Mouse (Mus musculus) cerebellum, postnatal 14 days (tissue): ENCODE measurements around the gene Gigyf1.

Experiments
- DNase-seq, 2 experiments: peaks; one replicate each; pipeline ENCODE4 v3.0.0; 2021; ENCODE audit warnings: mixed read lengths in 2 of 2

The Gigyf1 gene

DNA sequence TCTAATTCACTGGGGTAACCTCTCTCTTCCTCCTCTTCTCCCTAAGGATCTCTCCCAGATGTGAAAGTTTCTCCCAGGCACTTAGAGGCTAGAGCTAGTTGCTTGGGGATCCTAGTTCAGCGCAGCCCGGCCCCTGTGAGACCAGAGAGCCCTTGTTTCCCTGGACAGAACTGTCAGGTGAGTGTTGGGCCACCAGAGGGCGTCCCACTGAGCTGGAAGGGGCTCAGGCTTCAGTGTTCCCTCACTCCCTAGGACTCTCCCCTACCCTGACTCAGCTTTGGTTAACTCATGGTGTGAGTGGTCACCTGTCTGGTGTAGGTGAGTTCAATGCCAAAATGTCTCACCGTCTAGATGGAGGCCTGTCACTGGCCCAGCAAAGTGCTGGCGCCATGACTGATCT is at the start of gene Gigyf1:
Gene Gigyf1, plus strand, starts transcription at position 113 of the 400 bp plus-strand sequence.
- peak in 1 of 2 experiments; percentile 74 for DNase-seq

DNA sequence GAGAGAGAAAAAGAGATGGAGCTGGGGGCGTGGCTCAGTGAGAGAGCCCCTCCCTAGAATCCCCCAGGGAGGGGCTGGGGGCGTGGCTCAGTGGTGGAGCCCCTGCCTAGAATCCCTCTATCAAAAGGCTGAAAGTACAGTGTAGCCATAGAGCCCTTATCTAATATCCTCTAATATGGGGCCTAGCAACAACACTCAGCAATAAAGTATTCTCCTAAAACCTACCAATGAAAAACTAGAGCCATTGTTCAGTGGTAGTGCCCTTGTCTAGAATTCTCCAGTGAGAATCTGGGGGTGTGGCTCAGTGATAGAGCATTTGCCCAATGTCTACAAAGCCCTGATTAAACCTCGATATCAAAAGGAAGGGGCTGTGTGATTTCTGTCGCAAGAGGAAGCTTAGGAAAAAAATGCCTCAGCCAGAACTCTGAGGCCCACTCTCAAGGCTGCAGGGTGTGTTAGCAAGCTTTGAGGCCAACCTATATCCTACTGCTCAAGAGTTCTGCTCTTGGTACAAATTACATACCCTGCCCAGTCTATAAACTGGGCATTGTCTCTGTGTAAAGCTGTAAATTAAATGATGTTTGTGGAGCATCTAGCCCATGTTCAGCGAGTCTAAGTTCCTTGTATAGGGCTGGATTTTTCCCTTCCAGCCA is 46.0 kb upstream of the Gigyf1 start:
- no peak for DNase-seq

DNA sequence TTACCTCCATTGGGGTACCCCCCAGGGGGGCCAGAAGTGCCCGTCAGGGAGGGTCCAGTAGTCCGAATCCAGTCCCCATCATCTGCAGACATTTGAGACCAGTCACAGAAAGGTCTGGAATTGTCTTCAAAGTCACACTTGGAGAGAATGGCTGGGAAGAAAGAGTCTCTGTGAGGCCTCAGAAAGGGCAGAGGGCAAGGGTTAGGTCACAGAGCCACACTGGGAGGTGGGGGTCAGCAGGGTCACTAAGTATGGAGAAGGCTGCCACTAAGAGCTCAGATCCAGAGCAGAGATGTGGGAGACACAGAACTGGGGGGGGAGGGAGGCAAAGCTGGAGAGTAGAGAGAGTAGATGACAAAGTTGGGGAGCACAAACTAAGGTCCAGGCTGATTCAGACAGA is 44.0 kb upstream of the Gigyf1 start:
- no peak for DNase-seq

DNA sequence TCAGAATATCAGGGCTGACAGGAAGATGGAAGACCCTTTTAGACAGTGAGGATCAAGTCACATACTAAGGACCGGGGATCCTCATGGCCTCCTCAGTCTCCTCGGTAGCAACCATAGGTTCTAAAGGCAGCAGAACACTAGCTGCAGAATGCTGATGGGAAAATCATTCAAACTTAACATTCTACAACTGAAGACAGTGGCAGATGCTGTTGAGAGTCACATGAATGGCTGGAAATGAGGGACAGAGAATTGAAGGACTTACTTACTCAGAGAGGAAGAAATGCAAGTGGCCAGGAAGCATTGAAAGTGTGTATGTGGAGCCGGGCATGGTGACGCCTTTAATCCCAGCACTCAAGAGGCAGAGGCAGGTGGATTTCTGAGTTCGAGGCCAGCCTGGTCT is 41.4 kb upstream of the Gigyf1 start, which contains the start of gene Zan:
Gene Zan, minus strand, starts transcription at position 101 of the 400 bp plus-strand sequence.
- DNase-seq: no peak

DNA sequence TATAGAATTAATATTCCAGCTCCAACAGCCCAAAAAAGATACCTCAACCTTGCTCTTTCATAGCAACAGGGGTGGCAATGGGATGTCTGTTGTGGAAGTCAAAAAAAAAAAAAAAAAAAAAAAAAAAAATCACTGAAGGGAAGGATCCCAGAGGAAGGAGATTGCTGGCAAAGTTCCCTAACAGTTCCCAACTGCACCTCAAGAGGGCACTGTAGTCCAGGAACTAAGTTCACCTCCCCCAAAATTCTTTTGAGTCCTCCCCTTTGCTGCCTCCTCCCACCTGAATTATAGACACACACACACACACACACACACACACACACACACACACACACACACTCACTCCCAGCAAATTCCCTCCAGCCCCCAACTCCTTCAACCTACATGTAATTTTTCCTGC is 37.2 kb upstream of the Gigyf1 start:
- DNase-seq: peak; percentile 91 to 96

DNA sequence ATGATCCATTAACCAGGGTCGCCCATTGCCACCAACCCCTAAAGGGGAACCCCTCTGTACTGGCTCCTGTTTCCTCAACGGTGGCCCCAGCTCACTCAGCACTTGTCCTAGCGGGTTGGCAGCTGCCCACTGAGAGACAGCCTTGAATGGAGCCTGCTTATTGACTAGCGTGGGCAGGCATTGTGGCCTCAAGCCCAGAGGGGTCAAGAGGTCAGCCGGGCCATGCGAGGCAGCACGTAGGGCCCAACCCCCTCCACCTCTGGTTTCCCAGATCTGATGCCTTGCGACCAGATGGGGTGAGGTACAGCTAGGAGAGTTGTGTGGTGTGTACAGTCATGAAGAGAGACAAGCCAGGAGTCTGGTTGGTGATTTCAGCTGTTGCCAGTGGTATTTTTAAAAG is 36.5 kb upstream of the Gigyf1 start:
- peak; percentile 16 to 49 for DNase-seq

DNA sequence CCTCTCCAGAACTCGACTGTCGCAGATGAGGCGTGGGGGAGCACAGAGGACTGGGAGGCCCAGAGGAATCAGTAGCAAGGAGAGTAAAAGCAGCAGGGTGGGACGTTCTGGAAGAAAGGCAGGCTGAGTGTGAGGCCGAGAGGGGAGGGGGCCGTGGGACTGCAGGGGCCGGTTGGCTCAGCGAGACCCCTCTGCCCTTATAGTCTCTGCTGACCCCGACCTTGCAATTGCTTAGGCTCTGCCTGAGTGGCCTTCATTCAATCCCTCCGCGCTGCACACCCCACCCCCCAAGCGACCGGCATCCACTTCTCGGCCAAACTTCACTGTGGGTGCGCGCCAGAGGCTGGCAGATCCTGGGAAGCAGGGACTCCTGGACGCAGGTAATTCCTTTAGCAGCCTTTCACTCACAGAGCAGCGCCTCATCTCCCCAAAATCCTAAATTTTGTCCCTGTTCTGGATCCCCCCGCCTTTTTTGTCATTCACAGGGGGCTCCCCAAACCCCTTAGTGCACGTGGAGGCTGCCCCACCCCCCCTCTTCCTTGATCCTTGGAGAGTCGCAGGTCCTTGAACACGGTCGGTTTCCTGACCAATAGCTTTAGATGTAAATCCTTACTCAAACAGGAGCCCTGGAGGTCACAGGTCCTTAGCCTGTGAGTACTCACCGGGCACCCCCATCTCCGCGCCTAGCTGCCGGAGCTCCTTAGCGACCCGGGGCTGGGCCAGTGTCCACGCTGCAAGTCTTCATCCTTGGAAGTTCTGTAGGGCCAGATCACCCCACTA is 33.1 kb upstream of the Gigyf1 start:
- no peak for DNase-seq

DNA sequence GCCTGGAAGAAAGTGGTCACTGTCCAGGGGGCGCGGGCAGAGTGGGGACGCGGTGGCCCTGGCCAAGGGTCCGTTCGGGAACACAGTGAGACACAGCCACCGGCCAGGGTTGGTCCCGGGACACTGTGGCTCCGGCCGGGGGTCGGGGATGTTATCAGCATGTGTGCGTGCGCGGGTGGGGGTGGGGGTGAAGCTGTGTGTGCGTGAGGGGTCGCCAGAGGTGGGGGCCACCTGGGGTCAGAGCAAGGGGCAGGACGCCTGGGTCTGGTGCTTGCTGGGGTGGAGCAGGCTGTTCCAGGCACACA is 32.5 kb upstream of the Gigyf1 start:
- DNase-seq: no peak

DNA sequence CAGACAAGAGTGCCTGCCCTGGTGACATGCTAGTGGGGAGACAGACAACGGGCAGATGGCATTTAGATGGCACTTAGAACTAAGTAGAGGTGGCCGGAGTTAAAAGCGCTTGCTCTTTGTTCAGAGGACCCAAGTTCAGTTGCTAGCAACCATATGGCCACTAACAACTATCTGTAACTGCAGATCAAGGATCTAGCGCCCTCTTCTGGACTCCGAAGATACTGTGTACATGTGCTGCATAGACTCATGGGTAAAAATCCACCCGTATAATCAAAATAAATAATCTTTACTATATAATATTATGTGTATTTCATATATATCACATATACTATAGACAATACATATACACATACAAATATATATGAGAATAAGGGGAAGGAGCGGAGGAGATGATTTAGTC is 30.7 kb upstream of the Gigyf1 start:
- peak in 1 of 2 experiments; percentile 45 for DNase-seq

DNA sequence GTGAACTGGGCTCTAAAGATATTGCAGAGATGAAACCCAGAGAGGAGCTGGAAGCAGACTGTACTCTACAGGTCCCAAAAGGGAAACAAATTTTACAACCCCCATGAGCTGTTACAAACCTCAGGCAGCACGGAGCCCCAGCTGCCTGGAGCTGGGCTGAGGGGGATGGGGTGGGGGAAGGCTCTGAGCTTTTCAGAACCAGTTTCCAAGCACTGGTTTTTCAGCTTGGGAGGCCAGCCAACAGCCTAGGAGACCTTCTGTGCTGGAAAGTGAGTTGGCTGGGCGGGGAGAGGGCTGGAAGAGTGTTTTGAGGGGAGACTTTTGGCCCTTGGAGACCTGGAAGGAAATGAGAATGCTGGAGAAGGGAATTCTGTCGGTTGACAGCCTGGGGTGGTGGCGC is 26.8 kb upstream of the Gigyf1 start:
- DNase-seq: peak; percentile 47 to 62

DNA sequence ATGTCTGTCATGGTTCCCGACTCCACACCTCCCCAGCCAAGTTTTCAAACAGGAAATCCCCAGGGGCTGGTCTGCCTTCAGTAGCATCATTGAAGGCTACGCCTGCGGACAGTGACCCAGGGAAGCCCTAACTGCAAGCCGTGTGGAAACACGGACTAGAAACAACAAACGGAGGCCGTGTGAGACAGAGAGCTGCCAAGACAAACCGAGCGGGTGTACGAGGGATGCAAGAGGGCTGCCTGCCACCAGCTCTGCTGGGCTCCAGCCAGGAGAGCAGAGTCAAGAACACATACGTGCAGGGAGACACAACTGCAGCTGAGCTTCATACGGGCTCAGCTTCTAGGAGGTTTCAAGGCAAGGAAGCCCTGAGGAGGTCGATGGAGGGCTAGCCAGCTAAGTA is 24.5 kb upstream of the Gigyf1 start:
- DNase-seq: peak; percentile 27 to 46

DNA sequence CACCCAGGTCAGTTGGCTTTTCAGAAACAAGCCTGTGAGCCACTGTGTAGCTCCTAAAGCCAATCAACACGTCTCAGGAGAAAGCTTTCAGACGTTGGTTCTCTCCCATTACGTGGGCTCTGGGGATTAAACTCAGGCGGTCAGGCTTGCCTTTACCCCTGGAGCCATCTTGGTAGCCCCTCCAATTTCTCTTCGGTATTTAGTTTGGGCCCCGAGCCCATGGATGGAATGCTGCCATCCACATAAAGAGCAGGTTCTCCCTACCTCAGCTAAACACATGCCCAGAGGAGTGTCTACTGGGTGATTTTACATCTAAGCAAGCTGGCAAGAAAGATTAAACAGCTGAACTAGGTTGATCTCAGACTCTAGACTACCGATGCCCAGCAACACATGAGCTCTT is 18.2 kb upstream of the Gigyf1 start:
- DNase-seq: no peak

DNA sequence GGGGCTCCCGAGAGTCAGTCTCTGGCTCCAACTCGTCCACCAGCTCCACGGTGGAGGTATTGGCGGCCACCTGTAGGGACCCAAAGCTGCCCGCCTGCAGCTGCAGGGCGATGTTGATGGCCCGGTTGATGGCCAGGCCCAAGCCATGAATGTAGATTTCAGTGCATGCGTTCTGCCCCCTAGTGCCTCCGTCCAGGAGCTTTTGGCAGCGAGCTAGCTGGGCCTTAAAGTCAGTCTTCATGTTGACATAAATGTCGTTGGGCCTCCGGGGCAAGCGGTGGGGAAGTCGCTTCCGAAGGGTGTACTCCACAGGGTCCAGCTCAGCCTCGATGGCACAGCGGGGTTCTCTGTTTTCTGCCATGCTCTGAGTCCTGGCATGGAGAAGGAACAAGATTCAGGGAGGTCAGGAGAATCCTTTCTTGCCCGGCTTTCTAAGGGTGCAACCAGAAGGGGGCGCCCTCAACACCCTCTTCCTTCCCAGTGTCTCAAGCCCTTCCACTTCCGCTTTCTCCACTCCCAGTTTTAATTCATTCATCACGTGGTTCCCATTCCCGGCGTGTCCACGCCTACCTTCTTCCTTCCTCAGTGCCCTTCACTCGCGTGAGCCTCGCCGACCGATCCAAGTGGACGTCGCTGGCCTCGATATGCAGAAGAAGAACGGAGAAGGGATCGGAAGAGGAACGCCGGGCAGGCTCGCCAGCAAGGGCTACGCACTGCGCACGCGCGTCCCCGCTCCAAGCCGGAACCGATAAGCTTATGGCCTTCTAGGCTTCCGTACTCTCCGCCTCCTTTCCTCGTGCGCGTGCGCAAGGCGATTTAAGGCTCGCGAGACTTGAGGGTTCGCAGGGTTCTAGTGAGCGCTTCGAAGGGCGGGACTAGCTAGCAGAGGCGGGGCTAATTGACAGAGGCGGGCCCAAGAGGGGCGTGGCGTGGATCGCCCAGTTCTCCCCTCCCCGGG is 16.4 kb upstream of the Gigyf1 start, which contains the start of gene Pop7:
Gene Pop7, minus strand, starts transcription at position 810 of the 958 bp plus-strand sequence.
- DNase-seq: peak; percentile 99 to 100

DNA sequence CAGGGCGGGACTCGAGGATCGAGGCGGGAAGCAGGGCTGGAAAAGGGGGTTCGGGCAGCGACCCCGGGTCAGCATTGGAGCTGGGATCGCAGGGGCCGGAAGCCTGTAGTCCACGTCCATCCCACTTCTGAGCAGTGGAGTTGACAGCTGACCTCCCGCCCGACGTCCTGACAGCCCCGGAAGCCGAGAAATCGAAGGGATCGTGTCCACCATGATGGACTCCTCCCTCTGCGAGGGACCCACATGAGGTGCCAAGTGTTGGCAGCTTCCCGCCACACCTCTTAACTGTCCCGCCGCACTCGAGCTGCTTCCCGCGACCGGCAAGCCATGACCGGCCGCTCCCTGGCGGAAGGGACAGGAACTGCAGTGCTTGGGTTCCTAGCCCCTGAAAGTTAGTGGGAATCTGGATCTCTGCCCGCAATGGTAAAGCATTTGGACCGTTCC is 15.7 kb upstream of the Gigyf1 start:
- DNase-seq: peak; percentile 90 to 93

DNA sequence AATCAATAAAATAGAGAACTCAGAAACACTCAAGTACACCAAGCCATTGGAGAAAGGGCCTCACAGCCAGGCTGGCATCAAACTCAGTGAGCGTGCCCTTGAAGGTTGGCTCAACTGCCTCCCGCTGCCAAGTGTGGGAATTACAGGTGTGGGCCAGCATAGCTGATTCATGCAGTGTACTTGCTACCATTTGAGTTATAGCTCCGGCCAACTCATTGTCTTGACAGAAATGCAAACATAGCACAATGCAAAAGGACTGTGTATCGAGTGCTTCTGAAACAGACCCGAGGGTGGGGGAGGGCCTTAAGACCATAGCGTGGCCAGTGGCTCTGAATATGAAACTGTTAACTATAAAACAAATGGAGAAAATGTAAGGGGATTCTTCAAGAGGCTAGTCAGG is 14.3 kb upstream of the Gigyf1 start:
- DNase-seq: peak in 1 of 2 experiments; percentile 45

DNA sequence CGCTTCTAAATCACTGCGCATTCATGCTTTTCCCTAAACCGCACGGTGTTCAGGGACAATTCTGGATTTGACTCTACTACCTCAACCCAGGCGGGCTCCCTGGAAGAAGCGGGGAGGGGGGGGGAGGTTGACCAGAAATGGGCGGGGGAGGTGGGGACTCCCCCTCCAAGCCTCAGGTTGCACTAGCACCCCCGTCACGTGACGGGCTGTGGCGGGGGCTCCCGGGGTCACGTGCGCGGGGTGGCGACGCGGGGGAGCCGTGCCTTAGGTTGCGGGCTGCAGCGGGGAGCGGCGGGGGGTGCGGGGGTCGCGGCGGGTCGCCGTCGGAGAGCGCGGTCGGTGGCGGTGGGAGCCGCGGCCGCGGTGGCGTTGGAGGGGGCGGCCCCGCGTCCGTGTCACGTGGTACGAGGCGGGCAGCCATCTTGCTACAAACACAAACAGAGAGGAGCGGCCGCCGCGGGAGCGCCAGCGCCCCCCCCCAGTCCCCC is 8.3 kb upstream of the Gigyf1 start:
- peak; percentile 87 to 89 for DNase-seq

DNA sequence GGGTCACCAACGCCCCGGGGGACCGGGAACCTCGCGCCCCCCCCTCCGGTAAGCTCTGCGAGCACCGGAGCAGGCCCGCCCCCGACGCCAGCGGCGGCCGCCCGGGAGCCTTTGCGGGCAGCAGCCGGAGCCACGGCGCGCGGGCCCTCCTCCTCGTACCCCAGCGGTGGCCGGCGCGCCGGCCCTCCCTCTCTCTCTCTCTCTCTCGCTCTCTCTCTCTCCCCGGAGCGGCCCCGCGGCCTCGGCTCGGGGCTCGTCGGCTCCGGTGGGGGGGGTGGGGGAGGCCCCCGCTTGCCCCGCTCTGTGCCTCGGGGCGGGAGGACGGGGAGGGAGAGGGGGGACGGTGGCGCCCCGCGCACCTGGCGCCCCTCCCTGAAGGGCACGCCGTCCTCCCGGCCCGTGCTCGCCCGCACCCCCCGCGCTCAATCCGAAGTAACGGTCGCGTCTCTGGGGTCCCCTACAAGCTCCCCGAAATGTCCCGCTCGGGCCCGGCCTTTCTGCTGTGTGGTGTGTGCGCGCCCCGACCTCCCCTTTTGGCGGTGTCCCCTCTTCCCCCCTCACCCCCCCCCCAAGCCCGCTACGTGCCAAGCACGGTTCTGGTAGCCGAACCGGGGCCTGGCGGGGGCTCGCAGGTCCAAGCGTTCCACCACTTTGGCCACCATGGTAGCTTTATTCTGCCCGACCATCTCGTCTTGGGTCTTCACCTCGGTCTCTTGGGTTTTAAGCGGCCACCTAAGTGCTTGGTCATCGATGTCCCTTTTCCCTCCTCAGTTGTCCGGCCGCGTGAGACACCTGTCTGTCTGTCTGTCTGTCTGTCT is 7.6 kb upstream of the Gigyf1 start:
- DNase-seq: peak in 1 of 2 experiments; percentile 58

DNA sequence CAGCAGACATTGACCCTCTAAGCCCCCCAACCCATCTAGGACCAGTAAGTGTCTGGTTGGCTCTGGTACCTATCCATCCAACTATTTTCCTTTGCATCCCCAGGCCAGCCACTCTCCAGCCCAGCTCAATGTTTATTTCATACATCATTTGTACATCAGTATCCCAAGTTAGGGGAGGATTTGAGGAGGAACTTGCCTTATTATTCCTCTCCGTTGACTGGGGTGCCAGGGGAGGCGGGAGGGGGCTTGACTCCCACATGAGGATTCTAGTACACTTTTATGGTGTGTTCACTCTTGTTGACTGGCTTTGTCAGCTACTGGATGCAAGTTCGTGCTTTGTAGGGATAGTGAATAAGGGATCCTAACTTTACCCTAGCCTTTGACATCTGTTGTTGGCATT is 6.6 kb upstream of the Gigyf1 start:
- no peak for DNase-seq

DNA sequence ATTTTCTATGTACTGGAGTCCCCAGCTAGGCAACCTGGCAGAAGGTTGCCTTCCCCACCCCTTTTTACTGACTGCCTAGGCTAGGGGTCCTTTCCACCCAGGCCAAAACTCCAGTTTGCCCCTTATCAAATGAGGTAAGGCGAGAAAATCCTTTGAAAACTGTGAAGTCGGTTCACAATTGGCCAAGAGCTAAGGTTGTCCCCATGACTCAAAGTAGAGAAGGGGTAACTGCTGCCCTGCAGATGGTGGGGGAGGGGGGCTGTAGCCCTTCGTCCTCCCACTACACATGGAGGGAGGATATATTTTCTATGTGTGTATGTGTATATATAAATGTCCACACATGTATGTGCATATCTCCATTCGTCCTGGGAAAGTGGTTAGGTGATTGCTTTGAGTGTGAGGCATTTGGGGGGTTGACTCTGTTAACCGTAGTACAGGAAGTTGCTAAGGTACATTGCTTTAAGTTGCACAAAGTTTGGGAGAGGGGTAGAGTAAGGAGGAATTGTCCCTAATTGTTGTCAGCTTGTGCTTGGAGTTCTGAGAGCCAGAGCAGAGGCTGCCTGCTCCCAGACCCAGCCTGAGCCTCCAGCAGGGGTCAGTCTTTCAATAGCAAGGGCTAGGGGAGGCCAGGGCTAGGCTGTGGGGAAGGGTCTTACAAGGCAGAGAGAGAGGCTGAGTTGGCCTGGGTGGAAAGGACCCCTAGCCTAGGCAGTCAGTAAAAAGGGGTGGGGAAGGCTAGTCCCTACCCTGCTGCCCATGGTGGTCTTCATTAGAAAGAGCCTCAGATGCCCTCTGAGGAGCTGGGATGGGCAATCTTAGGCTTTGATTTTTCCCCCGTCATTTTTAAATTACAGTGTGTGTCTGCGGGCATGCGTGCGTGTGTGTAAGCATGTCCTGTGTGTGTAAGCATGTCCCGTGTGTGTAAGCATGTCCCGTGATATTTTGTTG is 5.2 kb upstream of the Gigyf1 start:
- peak; percentile 72 to 82 for DNase-seq

DNA sequence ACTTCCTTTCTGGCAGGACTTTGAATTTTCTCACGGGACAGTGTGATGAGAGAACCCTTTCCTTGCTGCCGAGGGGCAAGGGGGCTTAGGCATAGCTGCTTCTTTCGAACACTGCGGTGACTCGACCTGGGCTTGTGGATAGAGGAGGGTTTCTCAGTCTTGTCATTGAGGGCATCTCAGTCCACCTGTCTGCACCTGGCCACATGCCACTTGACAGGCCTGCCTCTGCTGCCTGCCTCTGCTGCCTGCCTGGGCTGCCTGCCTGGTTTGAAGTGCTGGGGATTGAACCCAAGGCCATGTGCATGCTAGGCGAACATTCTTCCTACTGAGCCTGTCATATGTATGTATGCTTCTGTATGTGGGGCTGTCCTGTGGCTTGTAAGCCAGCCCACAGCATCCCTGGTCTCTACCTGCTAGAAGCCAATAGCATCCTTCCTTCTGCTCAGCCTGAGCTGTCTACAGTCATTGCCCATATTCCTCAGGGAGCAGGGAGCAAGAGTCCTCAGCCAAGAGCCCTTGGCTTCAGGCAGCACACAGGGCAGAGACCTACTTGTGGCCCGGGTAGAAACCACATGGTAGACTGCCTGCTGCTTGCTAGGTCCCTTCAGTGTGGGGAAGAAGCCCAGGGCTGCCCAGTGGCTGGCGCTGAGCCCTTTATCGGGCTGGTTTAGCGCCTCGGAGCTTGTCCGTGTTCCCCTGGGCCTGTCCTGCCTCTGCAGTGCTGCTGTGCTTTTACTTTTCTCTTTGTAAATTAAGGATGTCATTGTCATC is 4.2 kb upstream of the Gigyf1 start:
- DNase-seq: peak; percentile 59 to 66
